Mouse (Mus musculus): ENCODE measurements at regions not wholly inside any gene's neighbourhood (a gene's known extent, or its start where the extent isn't known, plus 50 kb on each side); places are given as distances from the start of the nearest gene placed in this dataset.

- no peak for DNase-seq (ENCODE audit: low spot score in 2 of 2)
Observed at GRCm38 (mm10) chr4:8374737-8375489, 136.1 kb upstream of the Car8 start.

DNA sequence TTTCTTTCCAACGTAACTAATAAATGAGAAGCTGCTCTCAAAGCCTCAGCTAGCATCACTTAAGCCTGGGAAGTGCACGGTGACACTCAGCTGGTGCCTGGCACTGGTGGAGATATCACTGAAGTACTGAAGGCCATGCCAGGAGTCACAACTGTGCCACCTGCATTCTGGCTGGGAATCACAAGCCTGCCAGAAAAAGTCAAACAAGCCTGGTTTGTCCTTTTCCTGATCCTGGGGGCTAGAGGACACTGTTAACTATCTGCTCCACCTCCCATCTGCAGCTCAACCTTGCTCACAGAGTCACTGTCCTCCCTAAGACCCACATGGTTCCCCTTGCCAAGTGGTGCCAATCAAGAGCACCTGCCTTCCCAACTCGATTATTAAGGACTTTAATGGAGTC is 135.2 kb upstream of the Car8 start:
- DNase-seq (ENCODE audit: low spot score in 2 of 2): no peak

- DNase-seq (ENCODE audit: low spot score in 2 of 2): no peak
Observed at GRCm38 (mm10) chr4:8372069-8372468, 133.2 kb upstream of the Car8 start.

GRCm38 (mm10) chr4:8370786-8371185 is 131.9 kb upstream of the Car8 start:
- DNase-seq (ENCODE audit: low spot score in 2 of 2): no peak

DNA sequence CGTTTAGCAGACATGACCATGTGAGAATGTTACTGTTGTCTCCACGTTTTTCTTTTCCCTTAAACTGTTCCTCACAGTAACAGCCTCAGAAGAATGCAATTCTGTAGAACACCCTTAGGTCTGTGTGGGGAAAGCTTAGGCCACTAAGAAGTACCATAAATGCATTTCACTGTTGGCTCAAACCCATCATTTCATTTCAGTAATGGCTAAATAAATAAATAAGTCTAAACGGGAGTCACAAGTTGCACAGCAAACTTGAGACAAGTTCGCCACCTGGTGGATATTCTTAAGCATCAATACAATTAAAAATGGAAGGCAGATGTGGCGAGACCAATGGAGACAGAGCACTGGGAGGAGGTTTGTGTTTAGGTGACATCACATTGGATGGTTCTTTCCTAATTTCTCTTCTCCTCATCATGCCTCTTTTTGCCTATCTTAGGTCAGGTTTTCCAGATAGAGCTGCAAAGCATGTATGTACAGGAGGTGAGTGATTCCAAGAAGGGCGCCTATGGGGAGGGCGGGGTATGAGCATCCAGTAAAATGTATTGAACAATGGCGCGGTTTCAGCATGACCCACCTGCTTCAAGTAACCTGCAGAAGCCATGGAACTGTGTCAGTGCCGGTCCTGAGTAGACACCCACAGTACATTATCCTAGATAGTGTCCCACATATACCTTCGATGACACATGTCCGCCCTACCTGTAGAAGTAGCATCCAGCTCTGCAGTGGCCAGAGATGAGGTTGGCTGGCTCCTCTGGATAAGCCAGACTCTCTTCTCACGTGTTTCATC is 128.8 kb upstream of the Car8 start:
- DNase-seq (ENCODE audit: low spot score in 2 of 2): peak in 1 of 2 experiments; percentile 7

DNA sequence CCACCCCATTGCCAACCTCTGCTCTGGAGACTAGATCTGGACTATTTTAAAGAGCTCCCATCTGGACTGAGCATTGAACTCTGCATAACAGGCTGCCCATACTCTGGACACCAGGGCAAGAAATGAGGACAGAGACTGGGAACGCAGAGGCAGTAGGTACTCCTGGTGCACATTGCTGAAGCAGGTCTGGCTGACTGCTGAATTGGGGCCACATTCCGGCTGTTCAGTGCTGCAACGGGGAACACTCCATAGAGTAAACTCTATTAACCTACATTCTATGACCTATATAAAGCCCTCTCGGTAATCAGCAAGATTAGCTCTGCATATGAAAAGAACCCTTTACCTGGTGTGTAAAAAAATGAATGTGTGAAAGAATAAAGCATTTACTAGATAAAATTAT is 128.1 kb upstream of the Car8 start:
- no peak for DNase-seq (ENCODE audit: low spot score in 2 of 2)

DNA sequence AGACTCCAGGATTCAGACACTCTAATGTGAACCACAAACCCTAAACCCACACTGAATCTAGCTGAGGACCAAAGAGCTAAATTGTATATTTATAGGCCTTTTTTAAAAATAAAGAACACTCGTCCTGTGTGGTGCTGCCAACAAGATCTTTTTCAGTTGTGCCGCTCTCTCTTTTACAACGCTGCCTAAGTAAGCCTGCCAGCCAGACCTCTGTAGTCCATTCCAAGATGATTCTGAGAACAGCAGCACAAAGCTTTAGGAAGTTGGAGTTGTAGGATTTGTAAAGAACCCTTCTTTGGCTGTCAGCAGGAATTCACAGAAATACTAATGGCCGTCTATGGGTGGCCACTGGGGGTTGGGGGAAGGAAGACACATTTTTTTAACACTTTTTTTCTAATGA is 123.6 kb upstream of the Car8 start:
- DNase-seq (ENCODE audit: low spot score in 2 of 2): no peak

DNA sequence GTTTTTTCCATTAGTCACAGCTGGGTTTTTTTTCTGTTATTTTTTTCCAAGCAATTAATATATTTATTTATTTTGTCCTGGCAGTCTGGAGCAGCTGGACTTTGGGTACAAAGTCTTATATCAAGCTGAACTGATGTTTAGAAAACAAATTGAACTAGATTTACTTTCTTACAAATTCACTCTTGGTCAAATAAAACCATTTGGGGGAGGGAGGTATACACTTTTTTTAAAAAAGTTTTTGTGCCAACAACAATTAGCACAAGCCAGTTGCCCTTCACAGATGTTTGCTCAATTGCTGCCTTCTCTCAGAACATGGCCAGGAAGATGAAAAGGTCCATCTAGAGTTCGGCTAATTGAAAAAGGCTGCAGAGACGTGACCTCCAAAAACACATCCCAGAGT is 123.1 kb upstream of the Car8 start:
- no peak for DNase-seq (ENCODE audit: low spot score in 2 of 2)

- DNase-seq (ENCODE audit: low spot score in 2 of 2): no peak
Observed at GRCm38 (mm10) chr4:8361305-8361704, 122.5 kb upstream of the Car8 start.

DNA sequence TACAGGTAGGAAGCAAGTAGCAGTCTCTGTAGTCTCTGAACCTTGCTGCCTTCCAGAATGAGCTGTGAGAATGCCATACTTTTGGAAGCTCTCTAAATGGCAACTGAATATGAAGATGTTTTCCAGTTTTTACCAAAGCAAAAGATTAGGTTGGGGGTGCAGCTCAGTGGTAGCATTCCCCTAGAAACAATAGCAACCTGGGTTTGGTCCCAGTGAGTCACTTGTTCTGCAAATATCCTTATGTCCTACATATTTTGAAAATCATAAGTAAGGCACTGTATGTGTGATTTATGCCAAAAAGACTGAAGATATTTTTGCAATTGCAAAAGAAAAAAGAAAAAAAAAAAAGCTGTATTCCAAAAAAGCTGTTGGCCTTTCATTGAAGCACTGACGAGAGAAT is 118.6 kb upstream of the Car8 start:
- DNase-seq (ENCODE audit: low spot score in 2 of 2): no peak

GRCm38 (mm10) chr4:8341928-8342327 is 103.1 kb upstream of the Car8 start:
- no peak for DNase-seq (ENCODE audit: low spot score in 2 of 2)

GRCm38 (mm10) chr4:8309241-8309987 is 70.6 kb upstream of the Car8 start:
- no peak for DNase-seq (ENCODE audit: low spot score in 2 of 2)

DNA sequence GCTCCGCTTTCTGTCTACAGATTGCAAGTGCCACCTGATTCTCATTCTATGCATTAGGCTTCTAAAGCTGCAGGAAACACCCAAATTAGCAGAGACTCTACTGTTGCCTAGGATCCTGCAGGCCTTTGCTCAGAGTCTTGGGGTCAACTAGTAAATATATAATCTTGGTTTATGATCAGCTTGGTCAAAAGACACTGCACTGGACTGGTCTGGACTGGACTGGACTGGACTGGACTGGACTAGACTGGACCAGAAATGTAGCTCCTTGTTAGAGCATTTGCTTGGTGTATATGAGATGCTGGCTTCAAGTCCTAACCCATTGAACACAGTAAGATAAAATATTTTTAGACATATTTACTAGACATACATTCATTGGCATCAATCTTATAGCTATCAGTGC is 53.7 kb upstream of the Car8 start:
- DNase-seq (ENCODE audit: low spot score in 2 of 2): no peak

GRCm38 (mm10) chr4:8291528-8292492 is 53.0 kb upstream of the Car8 start:
- no peak for DNase-seq (ENCODE audit: low spot score in 2 of 2)

GRCm38 (mm10) chr4:8289901-8290300 is 51.1 kb upstream of the Car8 start:
- DNase-seq (ENCODE audit: low spot score in 2 of 2): no peak
